Comparison of ENCODE assay signal across 10 mouse cellular contexts in the genomic region with DNA sequence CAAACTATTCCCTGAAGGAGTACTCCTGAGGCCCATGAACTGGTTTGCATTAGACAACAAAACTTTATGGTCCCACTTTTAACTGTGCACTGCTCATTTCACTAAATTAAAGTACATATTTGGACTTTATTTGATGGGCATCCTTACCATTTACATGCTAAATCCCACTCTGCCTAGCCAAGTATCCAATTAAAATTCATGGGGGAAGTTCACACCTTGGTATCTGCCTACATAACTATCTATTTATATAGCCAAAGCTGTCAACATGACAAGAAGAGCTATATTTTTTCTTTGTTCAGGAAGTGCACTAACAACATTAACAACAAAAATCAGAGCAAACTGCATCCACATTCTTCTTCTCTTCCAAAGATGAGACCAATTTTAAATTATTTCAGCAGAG.
"Had no signal": no experiment of that assay in that cellular context is flagged by ENCODE, and none has a peak within 500 bp of the region (broad histone marks: within the 10 kb centered on the region; RNA-seq: fewer than 3 reads in every experiment).

No protein-coding gene starts in this region.

- DNase-seq: lung, adult 2 months; lung, postnatal 14 days; lung, postnatal 36 days; retina, postnatal 1 day; right cerebral cortex, postnatal 25 days; right cerebral cortex, postnatal 4 days; spleen, adult 18-20 months; thymus, adult 2 months; thymus, postnatal 25 days; thymus, postnatal 4 days had no signal
